Mouse (Mus musculus) heart, embryonic 14.5 days (tissue): ENCODE data around the gene Pcsk6. TPM values are rescaled to one million over a fixed set of nuclear protein-coding genes. Genes with fewer than 3 reads are reported as not detected.
A peak's percentile ranks its signal among the peaks of the same experiment; 100 is the strongest.
"Not testable (repeated sequence)": the region's sequence is repeated elsewhere in the genome, so short reads cannot be mapped to it uniquely, and the experiment has no call there.

Source experiments
- ATAC-seq: fragments of 200-750 bp; cut with Nextera tagmentation; 2 replicates; pipeline ENCODE4 v1.8.0; 2017; ENCODE audit warnings: low read depth, moderate TSS enrichment; ENCODE audit not compliant: insufficient number of reproducible peaks, insufficient read depth, low FRiP score
- H3K27ac ChIP-seq, 2 experiments: fragments of 200-500 bp in 1 of 2; fragments of 300-500 bp in 1 of 2; sonication (generic) in 1 of 2; replicated peaks in 1 of 2; 2 replicates each; pipeline ENCODE4 v1.5.1; 2012 to 2014; ENCODE audit warnings: low read depth in 2 of 2, low read length in 2 of 2, control low read depth in 1 of 2, mild to moderate bottlenecking in 1 of 2, mixed read lengths in 1 of 2; ENCODE audit not compliant: control insufficient read depth in 1 of 2, insufficient read depth in 1 of 2
- H3K27me3 ChIP-seq: fragments of 300-500 bp; sonication (generic); 2 replicates; pipeline ENCODE4 v1.6.1; 2014; ENCODE audit warnings: mild to moderate bottlenecking, low read length, control low read depth; ENCODE audit not compliant: control insufficient read depth, insufficient read depth
- H3K36me3 ChIP-seq: fragments of 300-500 bp; sonication (generic); 2 replicates; pipeline ENCODE4 v1.6.1; 2014; ENCODE audit warnings: mild to moderate bottlenecking, control low read depth, low read length, mixed read lengths; ENCODE audit not compliant: control insufficient read depth, insufficient read depth
- H3K4me1 ChIP-seq, 2 experiments: fragments of 200-500 bp in 1 of 2; fragments of 300-500 bp in 1 of 2; sonication (generic) in 1 of 2; 2 replicates each; pipeline ENCODE4 v1.6.1; 2012 to 2014; ENCODE audit warnings: low read length in 2 of 2, control low read depth in 1 of 2, mixed read lengths in 1 of 2; ENCODE audit not compliant: control insufficient read depth in 2 of 2, insufficient read depth in 2 of 2
- H3K4me2 ChIP-seq: fragments of 300-500 bp; sonication (generic); 2 replicates; pipeline ENCODE4 v1.6.1; 2014; ENCODE audit warnings: mild to moderate bottlenecking, low read length
- H3K4me3 ChIP-seq, 2 experiments: fragments of 200-500 bp in 1 of 2; fragments of 300-500 bp in 1 of 2; sonication (generic) in 1 of 2; 2 replicates each; pipeline ENCODE4 v1.5.1; 2012 to 2014; ENCODE audit warnings: low read length in 2 of 2, mild to moderate bottlenecking in 2 of 2, control low read depth in 1 of 2, low read depth in 1 of 2, moderate library complexity in 1 of 2; ENCODE audit not compliant: control insufficient read depth in 1 of 2, insufficient read depth in 1 of 2
- H3K9ac ChIP-seq: fragments of 300-500 bp; sonication (generic); 2 replicates; pipeline ENCODE4 v1.6.1; 2014; ENCODE audit warnings: mild to moderate bottlenecking, low read length
- H3K9me3 ChIP-seq: fragments of 300-500 bp; sonication (generic); 2 replicates; pipeline ENCODE4 v1.6.1; 2016; ENCODE audit warnings: low read length, control low read depth; ENCODE audit not compliant: control insufficient read depth
- WGBS: fragments of 180-500 bp; shearing (Covaris S2); extraction: QIAGEN DNeasy Blood & Tissue Kit; methylation state at CpG from one replicate; pipeline ENCODE4 v1.1.7; 2014; 5-methylcytosine and 5-hydroxymethylcytosine counted together
- polyA plus RNA-seq: library from polyadenylated mRNA; unstranded; fragments of >200 nt; fragmentation: Nextera tagmentation; extraction: Ambion mirVana; gene quantifications from 2 replicates; pipeline ENCODE4 v1.2.1, GENCODE M21; 2014

Pcsk6 gene
- polyA plus RNA-seq, 1 experiment from 2014 or later, result 3.0 TPM

DNA sequence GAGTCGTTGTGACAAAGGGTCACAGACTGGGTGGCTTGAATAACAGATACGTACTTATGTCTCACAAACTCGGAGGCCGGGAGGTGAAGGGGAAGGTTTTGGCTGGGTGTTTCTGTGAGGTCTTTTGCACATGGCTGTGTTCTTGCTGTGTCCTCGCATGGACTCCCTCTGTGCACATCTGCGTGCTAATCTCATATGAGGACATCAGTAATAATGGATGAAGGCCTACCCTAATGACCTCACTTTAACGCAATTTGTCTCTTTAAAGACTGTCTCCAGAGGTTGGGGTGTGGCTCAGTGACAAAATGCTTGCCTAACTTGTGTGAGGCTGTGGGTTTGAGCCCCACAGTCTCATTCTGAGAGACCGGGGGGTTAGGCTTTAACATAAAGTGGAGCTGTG is 55.0 kb downstream of the Pcsk6 start:
- H3K4me1 ChIP-seq, result peaks cover 2 to 7% of the 10 kb centered on the region in 2 experiments; a peak in 2 of 4 replicates

DNA sequence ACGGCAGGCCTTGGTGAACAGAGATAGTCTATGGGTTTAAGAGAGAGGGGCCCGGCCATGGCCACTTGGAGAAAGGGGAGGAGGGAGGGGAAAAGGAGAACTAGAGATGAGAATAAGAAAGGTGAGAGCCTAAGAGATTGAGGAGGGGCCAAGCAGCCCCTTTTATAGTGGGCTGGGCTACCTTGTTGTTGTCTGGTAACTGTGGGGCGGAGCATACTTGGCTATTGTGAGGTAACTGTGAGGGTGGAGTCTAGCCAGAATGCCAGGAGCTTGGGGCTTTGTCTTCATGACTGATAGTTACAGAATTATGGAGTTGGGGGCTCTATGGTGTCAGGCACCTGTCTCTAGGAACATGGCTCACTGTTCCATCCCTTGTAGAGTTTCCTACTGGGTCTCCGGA is 56.9 kb downstream of the Pcsk6 start:
- no peak overlapping the region for H3K9ac ChIP-seq
- WGBS, result 95% methylated on average over 4 of the region's 4 CpGs
- no peaks in the 10 kb centered on the region; the same call in 1 of the 2 replicates for H3K27me3 ChIP-seq

More for the DNA sequence above, 55.0 kb downstream of the Pcsk6 start:
- Histone ChIP-seq H3K4me2 (no peak overlapping the region), H3K9me3 (no peaks in the 10 kb centered on the region), H3K27me3 (no peaks in the 10 kb centered on the region; the same call in 1 of the 2 replicates), H3K9ac (no peak overlapping the region), H3K36me3 (no peaks in the 10 kb centered on the region), H3K27ac (no peak overlapping the region), H3K4me3 (no peak overlapping the region)
- ATAC-seq, result no peak
- 74% methylated on average over 8 of the region's 8 CpGs for WGBS

DNA sequence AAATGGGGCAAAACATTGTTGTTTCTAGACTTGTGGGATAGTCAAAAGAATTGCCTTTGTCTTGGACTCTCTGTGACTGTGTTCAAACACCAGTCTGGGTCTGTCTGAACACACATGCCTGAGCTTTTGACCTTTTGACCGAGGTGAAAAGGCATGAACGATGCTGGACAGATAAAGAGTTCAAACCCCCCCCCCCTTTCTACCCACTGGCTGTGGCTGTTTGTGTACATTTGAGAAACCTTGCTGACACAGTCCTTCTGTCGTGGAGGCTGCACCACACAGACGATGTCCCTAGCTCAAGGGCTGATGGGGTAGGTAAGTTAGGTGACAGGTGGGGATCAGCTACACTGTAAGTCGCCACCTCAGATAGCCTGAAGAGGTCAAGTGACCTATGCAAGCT is 67.9 kb downstream of the Pcsk6 start:
- 0 out of 2 replicates have a peak overlapping the region, but pooled peaks have one; percentile 14 for H3K4me2 ChIP-seq
- WGBS, result 16% methylated on average over 5 of the region's 5 CpGs

More for the DNA sequence above, 56.9 kb downstream of the Pcsk6 start:
- Histone ChIP-seq H3K27ac (no peak overlapping the region), H3K36me3 (no peaks in the 10 kb centered on the region), H3K4me1 (peaks cover 2 to 7% of the 10 kb centered on the region in 2 experiments; a peak in 2 of 4 replicates), H3K9me3 (no peaks in the 10 kb centered on the region; the same call in 1 of the 2 replicates), H3K4me2 (no peak overlapping the region), H3K4me3 (no peak overlapping the region)
- ATAC-seq, result no peak

DNA sequence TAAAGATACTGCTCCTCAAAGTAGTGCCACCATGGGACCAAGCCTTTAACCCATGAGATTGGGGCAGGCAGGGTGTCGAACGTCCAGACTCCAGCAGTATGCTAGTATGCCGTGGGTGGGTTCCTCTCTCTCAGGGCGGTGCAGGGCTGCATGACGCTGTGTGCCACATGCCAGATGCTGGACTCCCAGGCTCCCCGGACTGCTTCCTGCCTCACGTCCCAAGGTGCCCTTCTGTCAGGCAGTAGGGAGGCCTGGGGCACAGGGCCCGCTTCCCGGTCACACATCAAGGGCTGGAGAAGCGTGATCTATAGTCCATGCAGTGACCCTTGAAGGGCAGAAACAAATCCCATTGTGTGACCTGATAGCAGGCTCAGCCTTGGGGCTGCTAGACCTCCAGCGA is 68.9 kb downstream of the Pcsk6 start:
- H3K4me1 ChIP-seq, result peaks cover 12 to 16% of the 10 kb centered on the region in 2 experiments
- H3K27ac ChIP-seq, result no peak overlapping the region; a peak in 1 of 4 replicates
- H3K4me3 ChIP-seq, result no peak overlapping the region
- H3K9ac ChIP-seq, result peak overlapping the region; percentile 14; the same call in 1 of the 2 replicates
- no peaks in the 10 kb centered on the region; the same call in 1 of the 2 replicates for H3K27me3 ChIP-seq
- H3K4me2 ChIP-seq, result peak overlapping the region; percentile 14; the same call in 1 of the 2 replicates
- WGBS, result 32% methylated on average over 11 of the region's 11 CpGs
- H3K36me3 ChIP-seq, result no peaks in the 10 kb centered on the region
- ATAC-seq, result peak; percentile 65; the same call in 1 of the 2 replicates
- H3K9me3 ChIP-seq, result no peaks in the 10 kb centered on the region

More for the DNA sequence above, 67.9 kb downstream of the Pcsk6 start:
- Histone ChIP-seq H3K4me1 (peaks cover 12 to 16% of the 10 kb centered on the region in 2 experiments), H3K27ac (no peak overlapping the region), H3K36me3 (no peaks in the 10 kb centered on the region), H3K27me3 (peaks cover 2% of the 10 kb centered on the region; the same call in 1 of the 2 replicates), H3K4me3 (no peak overlapping the region), H3K9ac (no peak overlapping the region), H3K9me3 (no peaks in the 10 kb centered on the region)
- no peak for ATAC-seq

DNA sequence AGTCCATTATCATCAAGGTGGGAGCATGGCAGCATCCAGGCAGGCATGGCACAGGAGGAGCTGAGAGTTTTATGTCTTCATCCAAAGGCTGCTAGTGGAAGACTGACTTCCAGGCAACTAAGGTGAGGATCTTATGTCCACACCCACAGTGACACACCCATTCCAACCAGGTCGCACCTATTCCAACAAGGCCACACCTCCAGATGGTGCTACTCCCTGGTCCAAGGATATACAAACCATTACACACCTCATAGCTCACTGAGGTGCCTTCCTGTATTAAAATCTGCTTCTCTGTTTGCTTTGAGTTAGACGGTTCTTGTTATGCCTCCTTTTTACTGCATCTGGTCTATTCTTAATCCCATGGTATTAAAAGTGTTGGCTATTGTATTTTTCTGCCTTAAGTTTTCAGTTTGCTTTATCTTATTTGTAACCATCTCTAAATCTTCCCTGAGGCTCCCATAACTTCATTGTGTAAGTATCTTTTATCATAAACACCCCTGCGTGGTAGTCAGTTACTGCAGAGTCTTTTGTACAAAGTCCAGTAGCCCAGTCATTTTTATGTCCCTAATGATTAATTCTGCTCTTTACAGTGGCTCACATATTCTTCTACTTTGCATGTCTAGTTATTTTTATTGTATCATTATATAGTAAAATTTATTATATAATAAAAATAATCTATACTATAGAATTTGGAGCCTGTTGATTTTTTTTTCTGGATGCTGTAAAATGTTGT is 72.9 kb downstream of the Pcsk6 start:
- not testable (repeated sequence) for H3K4me2 ChIP-seq, H3K27ac ChIP-seq, H3K4me3 ChIP-seq, H3K27me3 ChIP-seq, H3K9me3 ChIP-seq, ATAC-seq, H3K36me3 ChIP-seq, H3K9ac ChIP-seq
- 72% methylated on average over 3 of the region's 3 CpGs for WGBS
- H3K4me1 ChIP-seq, result peaks cover 11 to 14% of the 10 kb centered on the region in 2 experiments

DNA sequence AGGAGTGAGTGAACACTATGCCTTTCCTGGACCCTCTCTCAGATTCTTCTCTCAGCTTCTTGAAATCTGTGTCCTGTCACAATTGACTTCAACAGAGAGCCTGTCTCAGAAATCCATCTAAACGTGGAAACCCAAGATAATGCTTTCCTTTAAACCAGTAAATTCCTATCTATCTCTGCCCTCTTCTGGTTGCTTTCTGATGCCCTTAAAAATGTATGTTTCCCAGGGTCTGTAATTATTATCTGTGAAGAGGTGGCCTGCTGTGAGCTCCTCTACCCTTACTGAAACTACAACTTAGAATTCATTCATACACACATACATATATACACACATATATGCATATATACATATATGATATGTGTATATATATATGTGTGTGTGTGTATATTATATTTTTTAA is 73.7 kb downstream of the Pcsk6 start:
- Histone ChIP-seq H3K9ac (no peak overlapping the region), H3K9me3 (no peaks in the 10 kb centered on the region), H3K4me2 (no peak overlapping the region), H3K27ac (no peak overlapping the region), H3K27me3 (no peaks in the 10 kb centered on the region; the same call in 1 of the 2 replicates), H3K36me3 (no peaks in the 10 kb centered on the region), H3K4me3 (no peak overlapping the region), H3K4me1 (peaks cover 5 to 6% of the 10 kb centered on the region in 2 experiments)
- 6% methylated on average over 1 of the region's 1 CpGs for WGBS
- ATAC-seq, result no peak

DNA sequence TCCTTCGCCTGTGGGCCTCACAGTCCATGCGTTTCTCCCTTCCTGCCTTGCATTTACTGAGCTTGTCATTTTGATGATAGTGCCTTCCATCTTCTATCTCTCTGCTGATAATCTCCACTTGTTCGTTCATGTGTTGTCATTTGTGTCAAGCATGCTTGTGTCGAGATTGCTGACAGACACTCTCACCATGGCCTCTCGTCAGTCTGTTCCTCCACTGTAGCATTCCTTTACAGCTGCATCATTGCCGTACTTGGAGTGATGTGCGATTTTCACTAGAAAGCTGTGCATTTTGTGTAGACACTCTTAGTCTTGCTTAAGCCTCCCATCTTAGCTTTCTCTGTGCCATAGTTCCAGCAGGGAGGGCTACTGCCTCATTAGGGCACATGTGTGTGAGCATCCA is 79.5 kb downstream of the Pcsk6 start:
- H3K4me2 ChIP-seq, result peak overlapping the region; percentile 8
- no peaks in the 10 kb centered on the region for H3K36me3 ChIP-seq
- H3K27ac ChIP-seq, result peak overlapping the region in 1 of 2 experiments; percentile 42; a peak in 2 of 4 replicates
- no peaks in the 10 kb centered on the region for H3K9me3 ChIP-seq
- no peak overlapping the region for H3K9ac ChIP-seq
- 0 out of 2 replicates have a peak, but pooled peaks have one; percentile 22 for ATAC-seq
- 7% methylated on average over 7 of the region's 7 CpGs for WGBS
- H3K4me1 ChIP-seq, result peaks cover 6 to 14% of the 10 kb centered on the region in 2 experiments
- H3K27me3 ChIP-seq, result no peaks in the 10 kb centered on the region
- no peak overlapping the region for H3K4me3 ChIP-seq
